Mouse (Mus musculus) heart, embryonic 16.5 days (tissue): Measurements from ENCODE around the gene V1ra8. TPM values are rescaled to one million over a fixed set of nuclear protein-coding genes. Genes with fewer than 3 reads are reported as not detected.

ENCODE experiments used
- polyA plus RNA-seq: library from polyadenylated mRNA; unstranded; fragments of >200 nt; fragmentation: Nextera tagmentation; extraction: Ambion mirVana; gene quantifications from 2 replicates; pipeline ENCODE4 v1.2.1, GENCODE M21; 2015

V1ra8 gene
- polyA plus RNA-seq, 1 experiment from 2014 or later: not detected

Other genes with a start within 250 kb of the V1ra8 start
- not detected in 2 replicates for gene Vmn1r46, start 233.5 kb upstream of the V1ra8 start, polyA plus RNA-seq
- not detected in 2 replicates for gene Vmn1r47, start 186.6 kb upstream of the V1ra8 start, polyA plus RNA-seq
- gene Vmn1r48, start 166.0 kb upstream of the V1ra8 start, polyA plus RNA-seq: not detected in 2 replicates
- gene Vmn1r49, start 124.3 kb upstream of the V1ra8 start, polyA plus RNA-seq: not detected in 2 replicates
- gene Vmn1r50, start 101.4 kb upstream of the V1ra8 start, polyA plus RNA-seq: not detected in 2 replicates
- gene Vmn1r51, start 80.2 kb upstream of the V1ra8 start, polyA plus RNA-seq: not detected in 2 replicates
- not detected in 2 replicates for gene Vmn1r52, start 28.0 kb upstream of the V1ra8 start, polyA plus RNA-seq
- gene Vmn1r53, start 21.6 kb downstream of the V1ra8 start, polyA plus RNA-seq: not detected in 2 replicates
- gene Vmn1r54, start 43.5 kb downstream of the V1ra8 start, polyA plus RNA-seq: not detected in 2 replicates
- gene BC048671, start 98.4 kb downstream of the V1ra8 start, polyA plus RNA-seq: not detected in 2 replicates
- gene Chst13, start 122.4 kb downstream of the V1ra8 start, polyA plus RNA-seq: not detected in 2 replicates
- gene Uroc1, start 130.5 kb downstream of the V1ra8 start, polyA plus RNA-seq: 0.11 TPM in 1 of 2 replicates, not detected in the other
- 6.2 and 6.3 TPM in 2 replicates for gene Zxdc, start 166.7 kb downstream of the V1ra8 start, polyA plus RNA-seq
- gene Cfap100, start 226.0 kb downstream of the V1ra8 start, polyA plus RNA-seq: 0.50 and 0.62 TPM in 2 replicates